Mouse (Mus musculus) kidney, adult 2 months (tissue): ENCODE measurements around the gene 9230102O04Rik.

Source experiments
- CTCF ChIP-seq: fragments of 200-500 bp; conservative IDR thresholded peaks from 2 replicates; pipeline ENCODE4 v1.5.1; 2011; ENCODE audit warnings: low read depth, mild to moderate bottlenecking, control low read depth, low read length, moderate library complexity, mixed read lengths; ENCODE audit not compliant: insufficient read depth, insufficient read length
- POLR2A ChIP-seq: fragments of 200-500 bp; IDR thresholded peaks from one replicate; pipeline ENCODE4 v1.6.1; 2011; ENCODE audit warnings: low read depth, low read length, control low read depth

DNA sequence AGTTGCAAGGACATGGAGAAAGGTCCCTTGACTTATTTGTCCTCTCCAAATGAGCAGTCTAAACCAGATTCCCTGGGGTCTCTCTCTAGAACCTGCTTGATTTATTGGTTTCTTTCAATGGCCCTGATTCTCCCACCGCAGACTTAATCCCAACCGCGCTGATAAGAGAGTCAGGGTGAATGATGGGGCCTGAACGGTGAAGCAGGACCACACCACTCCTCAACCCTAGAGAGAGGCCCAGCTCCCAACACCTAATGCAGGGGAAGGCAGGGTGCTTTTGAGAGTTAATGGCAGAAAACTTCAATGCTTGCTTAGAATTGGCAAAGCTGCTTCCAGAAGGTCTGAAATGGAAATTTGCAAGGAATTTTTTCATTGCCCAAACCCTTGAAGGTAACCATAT lies 14.1 kb downstream of the 9230102O04Rik start:
- no peak for TF ChIP-seq CTCF
- TF ChIP-seq POLR2A, result no peak
